Mouse (Mus musculus): ENCODE measurements at regions not wholly inside any gene's neighbourhood (a gene's known extent, or its start where the extent isn't known, plus 50 kb on each side); places are given as distances from the start of the nearest gene placed in this dataset.

DNA sequence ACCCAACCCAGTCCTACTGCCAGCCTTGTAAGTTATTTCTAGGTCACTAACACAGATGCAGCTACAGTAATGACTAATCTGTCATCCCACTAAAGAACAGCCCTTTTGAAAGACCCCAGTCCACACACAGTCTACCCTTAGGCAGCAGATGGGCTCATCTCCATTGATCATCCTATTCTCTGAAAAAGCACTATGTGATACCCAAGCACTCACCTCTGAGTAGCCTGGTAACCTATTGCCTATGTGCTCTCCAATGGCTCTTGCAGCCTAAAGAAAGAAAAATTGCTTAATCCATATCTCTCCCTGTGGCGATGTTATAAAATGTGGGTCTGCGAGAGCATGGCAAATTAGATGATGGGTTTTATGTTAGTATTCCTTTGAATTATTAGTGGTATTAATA is 189.9 kb upstream of the Vstm2b start:
- TF ChIP-seq CTCF (IDR thresholded peaks at IDR 0.05; ENCODE audit: borderline replicate concordance, insufficient read depth, low read depth, low read length) (no peak), POLR2A (IDR thresholded peaks at IDR 0.05; ENCODE audit: borderline replicate concordance, insufficient read depth, low read length) (no peak)

All from cerebellum, adult 2 months (tissue).